In genomic region chr1:105790103-105790502, GRCm38 (mm10) we compare ENCODE assay signal across 26 mouse cellular contexts. TPM values are rescaled to one million over a fixed set of nuclear protein-coding genes. Genes with fewer than 3 reads are reported as not detected.
A peak's percentile ranks its signal among the peaks of the same experiment; 100 is the strongest.
DNase-seq lines count a peak whose midpoint lies in the region; ATAC-seq and TF ChIP-seq lines count a peak whose summit lies in the region.
"Had no signal": no experiment of that assay in that cellular context is flagged by ENCODE, and none has a peak within 500 bp of the region (broad histone marks: within the 10 kb centered on the region; RNA-seq: fewer than 3 reads in every experiment).

No protein-coding gene starts in this region.

- H3K4me3 ChIP-seq in liver, embryonic 15.5 days (replicated peaks) = no peak overlapping the region
- H3K4me3 ChIP-seq in forebrain, embryonic 14.5 days (ENCODE audit: low read depth, low read length) = no peak overlapping the region
- H3K4me3 ChIP-seq in hindbrain, postnatal 0 days (ENCODE audit: low read length) = no peak overlapping the region
- H3K4me3 ChIP-seq: embryonic facial prominence, embryonic 13.5 days; erythroblast, embryonic 14.5 days; forebrain, embryonic 12.5 days; heart, embryonic 12.5 days; kidney, embryonic 15.5 days; limb, embryonic 12.5 days; midbrain, embryonic 15.5 days; neural tube, embryonic 13.5 days had no signal

- DNase-seq in frontal cortex, postnatal 36 days (ENCODE audit: low spot score in 2 of 2) = no peak
- peak; percentile 13 for DNase-seq in thymus, postnatal 4 days
- DNase-seq in thymus, adult 18-20 months = no peak
- peak; percentile 25 for DNase-seq in naive thymus-derived CD4-positive, alpha-beta T cell, adult 2 months (ENCODE audit: low read depth)
- DNase-seq in forebrain, embryonic 14.5 days (ENCODE audit: low spot score) = no peak
- no peak for DNase-seq in hindbrain, postnatal 0 days (ENCODE audit: low spot score)
- DNase-seq: cerebellum, adult 18-20 months; cerebellum, postnatal 14 days; gastrocnemius, postnatal 10 days; heart, postnatal 10 days; kidney, adult 11 months; kidney, postnatal 4 days; thymus, postnatal 25 days had no signal

- ATAC-seq in frontal cortex, adult (ENCODE audit: low TSS enrichment) = 0 out of 2 replicates have a peak, but pooled peaks have one; percentile 42
- 0 out of 2 replicates have a peak, but pooled peaks have one; percentile 5 for ATAC-seq in liver, embryonic 15.5 days (ENCODE audit: insufficient read depth)
- no peak for ATAC-seq in forebrain, embryonic 14.5 days
- no peak for ATAC-seq in hindbrain, postnatal 0 days
- ATAC-seq: lung, postnatal 0 days; midbrain, embryonic 15.5 days had no signal

- H3K36me3 ChIP-seq in liver, embryonic 15.5 days (replicated peaks) = no peaks in the 10 kb centered on the region
- no peaks in the 10 kb centered on the region for H3K36me3 ChIP-seq in forebrain, embryonic 14.5 days (ENCODE audit: control insufficient read depth, insufficient read depth, low read length)
- H3K36me3 ChIP-seq in hindbrain, postnatal 0 days (ENCODE audit: insufficient read depth, low read length) = no peaks in the 10 kb centered on the region
- H3K36me3 ChIP-seq: embryonic facial prominence, embryonic 13.5 days; forebrain, embryonic 12.5 days; heart, embryonic 12.5 days; kidney, embryonic 15.5 days; limb, embryonic 12.5 days; midbrain, embryonic 15.5 days; neural tube, embryonic 13.5 days had no signal

- H3K9ac ChIP-seq in liver, embryonic 15.5 days = no peak overlapping the region
- no peak overlapping the region for H3K9ac ChIP-seq in forebrain, embryonic 14.5 days (ENCODE audit: low read length)
- no peak overlapping the region for H3K9ac ChIP-seq in hindbrain, postnatal 0 days (replicated peaks; ENCODE audit: low read length)
- H3K9ac ChIP-seq: embryonic facial prominence, embryonic 13.5 days; forebrain, embryonic 12.5 days; heart, embryonic 12.5 days; kidney, embryonic 15.5 days; limb, embryonic 12.5 days; midbrain, embryonic 15.5 days; neural tube, embryonic 13.5 days had no signal

- no peaks in the 10 kb centered on the region for H3K9me3 ChIP-seq in liver, embryonic 15.5 days (replicated peaks)
- no peaks in the 10 kb centered on the region for H3K9me3 ChIP-seq in forebrain, embryonic 14.5 days (replicated peaks; ENCODE audit: control insufficient read depth, low read length)
- no peaks in the 10 kb centered on the region for H3K9me3 ChIP-seq in hindbrain, postnatal 0 days (ENCODE audit: low read length)
- H3K9me3 ChIP-seq: forebrain, embryonic 12.5 days; kidney, embryonic 15.5 days; limb, embryonic 12.5 days; midbrain, embryonic 15.5 days; neural tube, embryonic 13.5 days had no signal

- 67% methylated on average over 3 of the region's 3 CpGs for WGBS in liver, embryonic 15.5 days (ENCODE audit: insufficient replicate concordance)
- 85% methylated on average over 3 of the region's 3 CpGs for WGBS in forebrain, embryonic 14.5 days
- WGBS in hindbrain, postnatal 0 days = 92% methylated on average over 3 of the region's 3 CpGs

- no peak overlapping the region for H3K27ac ChIP-seq in liver, embryonic 15.5 days (replicated peaks)
- H3K27ac ChIP-seq in forebrain, embryonic 14.5 days (ENCODE audit: low read depth, low read length) = no peak overlapping the region
- no peak overlapping the region for H3K27ac ChIP-seq in hindbrain, postnatal 0 days
- H3K27ac ChIP-seq: embryonic facial prominence, embryonic 13.5 days; forebrain, embryonic 12.5 days; kidney, embryonic 15.5 days; limb, embryonic 12.5 days; midbrain, embryonic 15.5 days; neural tube, embryonic 13.5 days had no signal

- H3K4me1 ChIP-seq in liver, embryonic 15.5 days (replicated peaks) = no peaks in the 10 kb centered on the region
- H3K4me1 ChIP-seq in forebrain, embryonic 14.5 days (ENCODE audit: control insufficient read depth, insufficient read depth, low read length) = no peaks in the 10 kb centered on the region
- no peaks in the 10 kb centered on the region for H3K4me1 ChIP-seq in hindbrain, postnatal 0 days (ENCODE audit: insufficient read depth, low read length)
- H3K4me1 ChIP-seq: embryonic facial prominence, embryonic 13.5 days; forebrain, embryonic 12.5 days; heart, embryonic 12.5 days; midbrain, embryonic 15.5 days; neural tube, embryonic 13.5 days had no signal

- no peak overlapping the region for H3K4me2 ChIP-seq in liver, embryonic 15.5 days
- no peak overlapping the region for H3K4me2 ChIP-seq in forebrain, embryonic 14.5 days (ENCODE audit: low read length)
- no peak overlapping the region for H3K4me2 ChIP-seq in hindbrain, postnatal 0 days (ENCODE audit: low read depth, low read length)
- H3K4me2 ChIP-seq: embryonic facial prominence, embryonic 13.5 days; forebrain, embryonic 12.5 days; heart, embryonic 12.5 days; kidney, embryonic 15.5 days; limb, embryonic 12.5 days; midbrain, embryonic 15.5 days; neural tube, embryonic 13.5 days had no signal

- no peak for TF ChIP-seq CTCF in hindbrain, postnatal 0 days (IDR thresholded peaks at IDR 0.05; ENCODE audit: low read depth)

- H3K27me3 ChIP-seq in liver, embryonic 15.5 days = no peaks in the 10 kb centered on the region
- no peaks in the 10 kb centered on the region for H3K27me3 ChIP-seq in forebrain, embryonic 14.5 days (replicated peaks; ENCODE audit: control insufficient read depth, insufficient read depth, low read length)
- H3K27me3 ChIP-seq in hindbrain, postnatal 0 days (ENCODE audit: insufficient read depth, low read length) = no peaks in the 10 kb centered on the region
- H3K27me3 ChIP-seq: embryonic facial prominence, embryonic 13.5 days; forebrain, embryonic 12.5 days; heart, embryonic 12.5 days; kidney, embryonic 15.5 days; limb, embryonic 12.5 days; midbrain, embryonic 15.5 days; neural tube, embryonic 13.5 days had no signal

RNA-seq across cellular contexts. Expression of gene Tnfrsf11a, which starts 9.6 kb away (rescaled TPM):
- 0.38 and 0.48 TPM in 2 replicates for polyA plus RNA-seq in liver, embryonic 15.5 days (2015; fragmentation: Nextera tagmentation; extraction: Ambion mirVana)
- polyA plus RNA-seq in forebrain, embryonic 14.5 days (2014; fragmentation: Nextera tagmentation; extraction: Ambion mirVana) = 0.17 and 0.37 TPM in 2 replicates
- total RNA-seq in hindbrain, postnatal 0 days (2014; rRNA removed) = 3.2 and 4.0 TPM in 2 replicates
- 1.1 and 1.2 TPM in 2 replicates for polyA plus RNA-seq in hindbrain, postnatal 0 days (2015; fragmentation: Nextera tagmentation; extraction: Ambion mirVana)
- total RNA-seq: megakaryocyte-erythroid progenitor cell, adult 5-6 weeks; MEL had no signal
- polyA plus RNA-seq: erythroblast, embryonic 14.5 days had no signal

Comparison
In these comparisons a context has a peak if more than half of its experiments do, and no peak if none do; other contexts are left out.
1. DNase-seq: peak in thymus, postnatal 4 days (single experiment) and naive thymus-derived CD4-positive, alpha-beta T cell, adult 2 months (single experiment); none in frontal cortex, postnatal 36 days (0 of 2), thymus, adult 18-20 months (0 of 2), forebrain, embryonic 14.5 days (single experiment) and hindbrain, postnatal 0 days (single experiment).
2. ATAC-seq: peak in frontal cortex, adult (single experiment) and liver, embryonic 15.5 days (single experiment); none in forebrain, embryonic 14.5 days (single experiment) and hindbrain, postnatal 0 days (single experiment).